Mouse (Mus musculus) limb, embryonic 13.5 days (tissue): ENCODE measurements around the gene A930004D18Rik. TPM values are rescaled to one million over a fixed set of nuclear protein-coding genes. Genes with fewer than 3 reads are reported as not detected.
A peak's percentile ranks its signal among the peaks of the same experiment; 100 is the strongest.
"Not testable (repeated sequence)": the region's sequence is repeated elsewhere in the genome, so short reads cannot be mapped to it uniquely, and the experiment has no call there.

Source experiments
- ATAC-seq: fragments of 200-750 bp; cut with Nextera tagmentation; 2 replicates; pipeline ENCODE4 v1.8.0; 2017; ENCODE audit warnings: low read depth, moderate number of reproducible peaks, moderate TSS enrichment; ENCODE audit not compliant: low FRiP score
- H3K27ac ChIP-seq: fragments of 300-500 bp; sonication (generic); 2 replicates; pipeline ENCODE4 v1.5.1; 2015; ENCODE audit warnings: inconsistent platforms, mild to moderate bottlenecking, moderate library complexity
- H3K27me3 ChIP-seq: fragments of 300-500 bp; sonication (generic); 2 replicates; pipeline ENCODE4 v1.6.1; 2015; ENCODE audit warnings: mild to moderate bottlenecking, inconsistent platforms
- H3K36me3 ChIP-seq: fragments of 300-500 bp; sonication (generic); 2 replicates; pipeline ENCODE4 v1.6.1; 2015; ENCODE audit warnings: inconsistent platforms, mild to moderate bottlenecking, moderate library complexity
- H3K4me1 ChIP-seq: fragments of 300-500 bp; sonication (generic); 2 replicates; pipeline ENCODE4 v1.6.1; 2015; ENCODE audit warnings: inconsistent platforms
- H3K4me2 ChIP-seq: fragments of 300-500 bp; sonication (generic); replicated peaks from 2 replicates; pipeline ENCODE4 v1.6.1; 2015; ENCODE audit warnings: inconsistent platforms, mild to moderate bottlenecking, moderate library complexity
- H3K4me3 ChIP-seq: fragments of 300-500 bp; sonication (generic); 2 replicates; pipeline ENCODE4 v1.5.1; 2015; ENCODE audit warnings: moderate library complexity, mild to moderate bottlenecking, inconsistent platforms
- H3K9ac ChIP-seq: fragments of 300-500 bp; sonication (generic); 2 replicates; pipeline ENCODE4 v1.6.1; 2015; ENCODE audit warnings: mild to moderate bottlenecking, inconsistent platforms
- H3K9me3 ChIP-seq: fragments of 300-500 bp; sonication (generic); 2 replicates; pipeline ENCODE4 v1.6.1; 2016; ENCODE audit warnings: inconsistent platforms
- WGBS: fragments of 180-500 bp; shearing (Covaris S2); methylation state at CpG from one replicate; pipeline ENCODE4 v1.1.7; 2015; 5-methylcytosine and 5-hydroxymethylcytosine counted together
- microRNA-seq: library from miRNA; unstranded; fragments of <30 nt; microRNA quantifications from one replicate; pipeline ENCODE4, GENCODE M21; 2016
- polyA plus RNA-seq: library from polyadenylated mRNA; unstranded; fragments of >200 nt; fragmentation: Nextera tagmentation; extraction: Ambion mirVana; gene quantifications from 2 replicates; pipeline ENCODE4 v1.2.1, GENCODE M21; 2015

The A930004D18Rik gene
- polyA plus RNA-seq, 1 experiment from 2014 or later, result 19.4 TPM

DNA sequence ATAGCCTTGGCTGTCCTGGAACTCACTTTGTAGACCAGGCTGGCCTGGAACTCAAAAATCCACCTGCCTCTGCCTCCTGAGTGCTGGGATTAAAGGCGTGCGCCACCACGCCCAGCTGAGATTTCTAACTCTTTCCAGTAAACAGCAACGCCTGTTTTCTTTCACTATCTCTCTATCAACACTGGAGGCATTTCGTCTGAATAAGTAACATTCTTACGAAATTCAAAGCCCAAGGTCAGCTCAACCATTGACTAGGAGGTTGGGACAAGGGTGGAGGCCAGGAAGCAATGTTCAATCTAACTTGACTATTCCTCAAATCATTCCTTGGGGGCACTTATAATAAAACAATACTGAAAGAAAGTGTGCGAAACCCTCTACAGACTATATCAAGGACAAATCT lies 59.3 kb downstream of the A930004D18Rik start:
- not testable (repeated sequence) for ATAC-seq, H3K4me3 ChIP-seq, H3K4me1 ChIP-seq, H3K36me3 ChIP-seq, H3K9me3 ChIP-seq, H3K27ac ChIP-seq, H3K9ac ChIP-seq, H3K27me3 ChIP-seq, H3K4me2 ChIP-seq
- 90% methylated on average over 7 of the region's 7 CpGs for WGBS

DNA sequence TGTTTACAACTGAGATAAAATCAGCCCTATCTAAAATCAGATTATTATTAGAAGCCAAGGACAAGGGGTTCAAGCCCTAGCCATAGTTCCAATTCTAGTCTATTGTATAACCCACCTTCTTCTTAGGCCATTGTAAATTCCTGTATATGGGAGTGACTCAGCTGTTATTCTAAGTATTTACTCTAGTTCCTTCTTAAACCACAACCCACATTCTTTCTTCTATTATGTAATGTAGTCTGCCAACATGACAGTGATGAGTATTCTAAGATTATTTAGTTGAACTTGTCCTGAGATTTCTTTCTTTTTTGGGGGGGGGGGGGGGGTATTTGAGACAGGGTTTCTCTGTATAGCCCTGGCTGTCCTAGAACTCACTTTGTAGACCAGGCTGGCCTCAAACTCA lies 59.9 kb downstream of the A930004D18Rik start:
- H3K9me3 ChIP-seq, H3K4me2 ChIP-seq, H3K27me3 ChIP-seq, H3K9ac ChIP-seq, ATAC-seq, H3K4me1 ChIP-seq, H3K36me3 ChIP-seq, H3K27ac ChIP-seq, H3K4me3 ChIP-seq: not testable (repeated sequence)

DNA sequence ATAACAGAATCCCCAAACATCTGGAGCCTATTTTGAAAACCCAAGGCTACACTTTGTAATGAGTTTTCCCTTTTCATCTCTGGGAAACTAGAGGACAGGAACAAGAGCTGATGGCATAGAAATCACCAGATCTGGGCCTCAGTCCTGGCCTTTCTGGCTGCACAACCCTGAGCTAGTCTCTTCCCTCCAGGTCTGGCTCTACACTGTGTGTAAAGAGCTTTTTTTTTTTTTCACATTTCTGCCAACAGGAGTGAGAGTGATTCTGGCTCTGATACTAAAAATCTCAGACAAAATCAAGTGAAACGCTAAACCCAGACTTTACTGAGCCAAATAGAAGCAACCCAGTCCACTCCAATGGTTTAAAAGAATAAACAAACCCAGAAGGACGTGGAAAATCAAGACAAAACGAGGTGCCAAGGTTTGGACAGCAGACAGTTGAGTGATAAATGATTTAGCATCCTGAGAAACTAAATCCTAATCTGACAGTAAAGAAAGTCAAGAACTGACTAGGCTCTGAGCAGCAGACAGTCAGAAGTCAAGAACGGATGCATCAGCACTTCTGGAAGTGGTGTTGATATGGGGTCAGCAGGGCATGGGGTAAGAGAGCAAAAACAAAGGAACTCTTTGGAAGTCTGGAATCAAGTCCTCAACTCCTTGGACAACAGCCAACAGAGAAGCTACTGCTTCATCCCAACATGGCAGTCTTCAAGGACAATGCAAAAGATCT lies 61.8 kb downstream of the A930004D18Rik start:
- peaks cover 10% of the 10 kb centered on the region for H3K4me1 ChIP-seq
- H3K9me3 ChIP-seq, result 0 out of 2 replicates have a peak, but pooled peaks cover 4% of the 10 kb centered on the region
- no peak overlapping the region for H3K27ac ChIP-seq
- H3K27me3 ChIP-seq, result no peaks in the 10 kb centered on the region
- H3K4me3 ChIP-seq, result no peak overlapping the region
- WGBS, result 56% methylated on average over 4 of the region's 4 CpGs
- H3K9ac ChIP-seq, result no peak overlapping the region
- H3K4me2 ChIP-seq, result no peak overlapping the region
- no peak for ATAC-seq
- no peaks in the 10 kb centered on the region for H3K36me3 ChIP-seq

Small RNAs within 50 kb of the gene (microRNA-seq; reads per million reads assigned to microRNA genes)
- gene Mir7655, result 11.1 reads per million, percentile 29 among the genes with 10 or more reads in this experiment

Other genes with a start within 250 kb of the A930004D18Rik start
- gene H2al2a, start 40.8 kb downstream of the A930004D18Rik start, polyA plus RNA-seq, result not detected in 2 replicates
- 12.2 and 14.9 TPM in 2 replicates for gene Skida1, start 11.3 kb upstream of the A930004D18Rik start, polyA plus RNA-seq
- gene Mllt10, start 17.5 kb upstream of the A930004D18Rik start, polyA plus RNA-seq, result 68.1 and 72.2 TPM in 2 replicates